ENCODE assay signal across 22 mouse cellular contexts in the genomic region with DNA sequence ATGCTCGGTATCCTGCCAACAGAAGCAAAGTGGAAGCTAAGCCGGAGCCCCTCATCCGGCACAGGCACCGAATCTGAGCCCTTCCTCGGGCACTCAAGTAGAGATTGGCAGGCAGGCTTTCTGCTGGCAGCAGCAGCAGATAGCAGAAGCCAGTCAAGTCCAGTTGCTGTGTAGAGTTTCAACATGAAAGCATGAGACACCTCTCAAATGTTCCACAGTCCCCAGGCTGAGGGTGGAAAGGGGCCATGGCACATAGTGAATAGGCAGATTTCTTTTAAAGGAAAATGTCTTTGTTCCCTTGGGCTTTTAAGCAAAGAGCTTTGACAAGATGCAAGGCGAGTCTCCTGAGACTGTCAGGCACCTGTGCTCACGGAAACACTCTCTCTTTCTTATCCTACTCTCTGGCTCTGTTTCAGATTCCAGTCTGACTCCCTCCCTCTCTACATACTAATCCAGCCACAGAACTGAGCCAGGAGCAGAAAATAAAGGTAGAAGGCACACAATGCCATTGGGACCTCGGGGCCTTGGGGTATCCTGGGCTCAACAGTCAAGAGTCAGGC.
A peak's percentile ranks its signal among the peaks of the same experiment; 100 is the strongest.
DNase-seq lines count a peak whose midpoint lies in the region; ATAC-seq and TF ChIP-seq lines count a peak whose summit lies in the region.
"Had no signal": no experiment of that assay in that cellular context is flagged by ENCODE, and none has a peak within 500 bp of the region (broad histone marks: within the 10 kb centered on the region; RNA-seq: fewer than 3 reads in every experiment).

No protein-coding gene starts in this region.

- H3K27me3 ChIP-seq in embryonic facial prominence, embryonic 14.5 days (replicated peaks; ENCODE audit: control insufficient read depth, insufficient read depth, low read length) = no peaks in the 10 kb centered on the region
- 0 out of 2 replicates have a peak, but pooled peaks cover 4% of the 10 kb centered on the region for H3K27me3 ChIP-seq in embryonic facial prominence, embryonic 10.5 days (replicated peaks; ENCODE audit: low read depth, poor library complexity, severe bottlenecking)
- no peaks in the 10 kb centered on the region for H3K27me3 ChIP-seq in hindbrain, postnatal 0 days (ENCODE audit: insufficient read depth, low read length)
- no peaks in the 10 kb centered on the region for H3K27me3 ChIP-seq in hindbrain, embryonic 10.5 days (ENCODE audit: insufficient read depth, poor library complexity, severe bottlenecking)
- H3K27me3 ChIP-seq in midbrain, embryonic 16.5 days (ENCODE audit: control insufficient read depth, insufficient read depth, low read depth, low read length) = no peaks in the 10 kb centered on the region
- H3K27me3 ChIP-seq: forebrain, embryonic 13.5 days; liver, embryonic 15.5 days; lung, embryonic 15.5 days; megakaryocyte, embryonic 14.5 days had no signal

- WGBS in embryonic facial prominence, embryonic 14.5 days = 59% methylated on average over 8 of the region's 8 CpGs
- 74% methylated on average over 8 of the region's 8 CpGs for WGBS in embryonic facial prominence, embryonic 10.5 days
- 60% methylated on average over 8 of the region's 8 CpGs for WGBS in hindbrain, postnatal 0 days
- WGBS in hindbrain, embryonic 10.5 days = 78% methylated on average over 8 of the region's 8 CpGs
- 61% methylated on average over 8 of the region's 8 CpGs for whole genome bisulfite sequencing in midbrain, embryonic 16.5 days

- H3K4me1 ChIP-seq in embryonic facial prominence, embryonic 14.5 days (ENCODE audit: control insufficient read depth, insufficient read depth, low read length) = no peaks in the 10 kb centered on the region
- H3K4me1 ChIP-seq in embryonic facial prominence, embryonic 10.5 days = peaks cover 21% of the 10 kb centered on the region
- H3K4me1 ChIP-seq in hindbrain, postnatal 0 days (ENCODE audit: insufficient read depth, low read length) = no peaks in the 10 kb centered on the region
- H3K4me1 ChIP-seq in hindbrain, embryonic 10.5 days (replicated peaks) = peaks cover 10% of the 10 kb centered on the region; the same call in 1 of the 2 replicates
- H3K4me1 ChIP-seq in midbrain, embryonic 16.5 days (ENCODE audit: control insufficient read depth, insufficient read depth, low read length) = peaks cover 13% of the 10 kb centered on the region
- H3K4me1 ChIP-seq: liver, embryonic 15.5 days; lung, embryonic 15.5 days; megakaryocyte, embryonic 14.5 days had no signal

- peak; percentile 60; the same call in 1 of the 2 replicates for ATAC-seq in embryonic facial prominence, embryonic 14.5 days (ENCODE audit: low read depth)
- no peak for ATAC-seq in hindbrain, postnatal 0 days
- ATAC-seq in midbrain, embryonic 16.5 days = no peak
- ATAC-seq: forebrain, embryonic 13.5 days had no signal

- no peaks in the 10 kb centered on the region for H3K36me3 ChIP-seq in embryonic facial prominence, embryonic 14.5 days (ENCODE audit: control insufficient read depth, insufficient read depth, low read length)
- no peaks in the 10 kb centered on the region for H3K36me3 ChIP-seq in embryonic facial prominence, embryonic 10.5 days (replicated peaks)
- H3K36me3 ChIP-seq in hindbrain, postnatal 0 days (ENCODE audit: insufficient read depth, low read length) = no peaks in the 10 kb centered on the region
- H3K36me3 ChIP-seq in hindbrain, embryonic 10.5 days = no peaks in the 10 kb centered on the region
- H3K36me3 ChIP-seq in midbrain, embryonic 16.5 days (ENCODE audit: control insufficient read depth, insufficient read depth, low read length) = no peaks in the 10 kb centered on the region
- H3K36me3 ChIP-seq: limb, embryonic 10.5 days; liver, embryonic 15.5 days; lung, embryonic 15.5 days had no signal

- no peak for TF ChIP-seq CTCF in hindbrain, postnatal 0 days (IDR thresholded peaks at IDR 0.05; ENCODE audit: low read depth)

- no peak overlapping the region for H3K4me3 ChIP-seq in embryonic facial prominence, embryonic 14.5 days (ENCODE audit: low read depth, low read length)
- no peak overlapping the region for H3K4me3 ChIP-seq in embryonic facial prominence, embryonic 10.5 days
- H3K4me3 ChIP-seq in hindbrain, postnatal 0 days (ENCODE audit: low read length) = no peak overlapping the region
- no peak overlapping the region for H3K4me3 ChIP-seq in hindbrain, embryonic 10.5 days
- no peak overlapping the region for H3K4me3 ChIP-seq in midbrain, embryonic 16.5 days (ENCODE audit: low read depth, low read length)
- H3K4me3 ChIP-seq: forebrain, embryonic 13.5 days; limb, embryonic 10.5 days; liver, embryonic 15.5 days; lung, embryonic 15.5 days; megakaryocyte, embryonic 14.5 days had no signal

- DNase-seq in embryonic facial prominence, embryonic 14.5 days (ENCODE audit: low spot score) = peak; percentile 63
- no peak for DNase-seq in embryonic facial prominence, embryonic 10.5 days (ENCODE audit: low spot score)
- peak; percentile 29 for DNase-seq in gastrocnemius, postnatal 25 days
- no peak for DNase-seq in gastrocnemius, postnatal 4 days (ENCODE audit: low spot score in 2 of 2)
- DNase-seq in hindbrain, postnatal 0 days (ENCODE audit: low spot score) = peak; percentile 28
- DNase-seq in hindbrain, embryonic 10.5 days (ENCODE audit: low spot score) = no peak
- no peak for DNase-seq in left cerebral cortex, adult 8-10 months (ENCODE audit: low spot score in 2 of 2)
- DNase-seq: adrenal gland, postnatal 10 days; cerebellum, adult 8-10 months; kidney, adult 2 months; liver; lung, postnatal 36 days; thymus, adult 2 months had no signal

- H3K27ac ChIP-seq in embryonic facial prominence, embryonic 14.5 days (replicated peaks; ENCODE audit: low read depth, low read length) = no peak overlapping the region
- H3K27ac ChIP-seq in embryonic facial prominence, embryonic 10.5 days (replicated peaks) = no peak overlapping the region
- H3K27ac ChIP-seq in hindbrain, postnatal 0 days = no peak overlapping the region
- H3K27ac ChIP-seq in hindbrain, embryonic 10.5 days = no peak overlapping the region
- H3K27ac ChIP-seq in midbrain, embryonic 16.5 days (ENCODE audit: low read length) = 0 out of 2 replicates have a peak overlapping the region, but pooled peaks have one; percentile 2
- H3K27ac ChIP-seq: forebrain, embryonic 13.5 days; hindbrain, embryonic 14.5 days; kidney, postnatal 0 days; limb, embryonic 10.5 days; liver, embryonic 15.5 days; lung, embryonic 15.5 days; stomach, postnatal 0 days had no signal

- no peaks in the 10 kb centered on the region for H3K9me3 ChIP-seq in embryonic facial prominence, embryonic 14.5 days (ENCODE audit: control insufficient read depth, low read length)
- H3K9me3 ChIP-seq in embryonic facial prominence, embryonic 10.5 days = no peaks in the 10 kb centered on the region
- H3K9me3 ChIP-seq in hindbrain, postnatal 0 days (ENCODE audit: low read length) = no peaks in the 10 kb centered on the region
- no peaks in the 10 kb centered on the region for H3K9me3 ChIP-seq in hindbrain, embryonic 10.5 days
- H3K9me3 ChIP-seq in midbrain, embryonic 16.5 days (replicated peaks; ENCODE audit: control insufficient read depth, low read length, poor library complexity, severe bottlenecking) = no peaks in the 10 kb centered on the region
- H3K9me3 ChIP-seq: forebrain, embryonic 13.5 days; limb, embryonic 10.5 days; liver, embryonic 15.5 days; lung, embryonic 15.5 days had no signal

- H3K9ac ChIP-seq in embryonic facial prominence, embryonic 14.5 days (ENCODE audit: low read depth, low read length) = no peak overlapping the region
- no peak overlapping the region for H3K9ac ChIP-seq in hindbrain, postnatal 0 days (replicated peaks; ENCODE audit: low read length)
- no peak overlapping the region for H3K9ac ChIP-seq in midbrain, embryonic 16.5 days (ENCODE audit: low read depth, low read length)
- H3K9ac ChIP-seq: forebrain, embryonic 13.5 days; hindbrain, embryonic 14.5 days; liver, embryonic 15.5 days; lung, embryonic 15.5 days had no signal

- H3K4me2 ChIP-seq in embryonic facial prominence, embryonic 14.5 days (ENCODE audit: low read depth, low read length) = no peak overlapping the region
- H3K4me2 ChIP-seq in hindbrain, postnatal 0 days (ENCODE audit: low read depth, low read length) = no peak overlapping the region
- H3K4me2 ChIP-seq in midbrain, embryonic 16.5 days (ENCODE audit: low read length) = no peak overlapping the region
- H3K4me2 ChIP-seq: forebrain, embryonic 13.5 days; hindbrain, embryonic 14.5 days; liver, embryonic 15.5 days; lung, embryonic 15.5 days had no signal

Comparison
In these comparisons a context has a peak if more than half of its experiments do, and no peak if none do; other contexts are left out.
1. DNase-seq: peak in embryonic facial prominence, embryonic 14.5 days (single experiment), gastrocnemius, postnatal 25 days (single experiment) and hindbrain, postnatal 0 days (single experiment); none in embryonic facial prominence, embryonic 10.5 days (single experiment), gastrocnemius, postnatal 4 days (0 of 2), hindbrain, embryonic 10.5 days (single experiment) and left cerebral cortex, adult 8-10 months (0 of 2).